Mouse (Mus musculus) brain, embryonic 14.5 days (tissue): Measurements from ENCODE around the gene Snai3.

Experiments used
- CTCF ChIP-seq: fragments of 200-500 bp; IDR thresholded peaks from 2 replicates; pipeline ENCODE4 v1.5.1; 2012; ENCODE audit warnings: inconsistent platforms, mild to moderate bottlenecking, moderate library complexity, borderline replicate concordance; ENCODE audit not compliant: insufficient read depth, insufficient read length; ENCODE audit errors: extremely low read depth
- POLR2A ChIP-seq: fragments of 200-500 bp; IDR thresholded peaks from 2 replicates; pipeline ENCODE4 v1.6.1; 2012; ENCODE audit warnings: mild to moderate bottlenecking, inconsistent platforms, borderline replicate concordance; ENCODE audit not compliant: poor library complexity, insufficient read depth, insufficient read length, severe bottlenecking; ENCODE audit errors: extremely low read depth

GRCm38 (mm10) chr8:122500856-122501255, 40.3 kb upstream of the Snai3 start:
- peak; percentile 88 for TF ChIP-seq CTCF
- TF ChIP-seq POLR2A: no peak
